Mouse (Mus musculus) urinary bladder, postnatal 4 days (tissue): Measurements from ENCODE around the gene Med19.
"Not testable (repeated sequence)": the region's sequence is repeated elsewhere in the genome, so short reads cannot be mapped to it uniquely, and the experiment has no call there.

ENCODE experiments used
- DNase-seq, 2 experiments: peaks; one replicate each; pipeline ENCODE4 v3.0.0; 2021 to 2022; ENCODE audit warnings: low spot score in 2 of 2

Gene Med19

GRCm38 (mm10) chr2:84720718-84721117, 42.5 kb downstream of the Med19 start:
- no peak for DNase-seq

GRCm38 (mm10) chr2:84721182-84721581, 43.0 kb downstream of the Med19 start:
- no peak for DNase-seq

- no peak for DNase-seq
These were observed 45.7 kb downstream of the Med19 start for GRCm38 (mm10) chr2:84723856-84724255.

GRCm38 (mm10) chr2:84725770-84726169, 47.6 kb downstream of the Med19 start:
- no peak for DNase-seq

- no peak for DNase-seq
These were observed 48.5 kb downstream of the Med19 start for GRCm38 (mm10) chr2:84726716-84727115.

- peak; percentile 90 to 95 for DNase-seq
These were observed 49.1 kb downstream of the Med19 start, which contains the start of gene Clp1 for GRCm38 (mm10) chr2:84727172-84727858. Gene Clp1, minus strand, starts transcription at chr2:84727350.

- DNase-seq: not testable (repeated sequence)
These were observed 50.0 kb downstream of the Med19 start for GRCm38 (mm10) chr2:84728191-84728590.

GRCm38 (mm10) chr2:84731206-84731605, 53.0 kb downstream of the Med19 start:
- no peak for DNase-seq

GRCm38 (mm10) chr2:84732394-84732793, 54.2 kb downstream of the Med19 start:
- no peak for DNase-seq

- peak; percentile 27 to 62 for DNase-seq
These were observed 55.5 kb downstream of the Med19 start, which contains the start of gene Ypel4 for GRCm38 (mm10) chr2:84733579-84734300. Gene Ypel4, plus strand, starts transcription at chr2:84734058.

- DNase-seq: no peak
These were observed 56.2 kb downstream of the Med19 start for GRCm38 (mm10) chr2:84734351-84734864.

- DNase-seq: no peak
These were observed 56.7 kb downstream of the Med19 start for GRCm38 (mm10) chr2:84734919-84735318.

- no peak for DNase-seq
These were observed 57.2 kb downstream of the Med19 start for GRCm38 (mm10) chr2:84735346-84735920.

GRCm38 (mm10) chr2:84736312-84737161, 58.3 kb downstream of the Med19 start:
- no peak for DNase-seq

GRCm38 (mm10) chr2:84737451-84737925, 59.3 kb downstream of the Med19 start:
- DNase-seq: no peak
